Mouse (Mus musculus) intestine, postnatal 0 days (tissue): ENCODE measurements around the gene Dync1h1. TPM values are rescaled to one million over a fixed set of nuclear protein-coding genes. Genes with fewer than 3 reads are reported as not detected.
"Not testable (repeated sequence)": the region's sequence is repeated elsewhere in the genome, so short reads cannot be mapped to it uniquely, and the experiment has no call there.

Experiments used
- ATAC-seq: fragments of 200-750 bp; cut with Nextera tagmentation; 2 replicates; pipeline ENCODE4 v1.8.0; 2017; ENCODE audit warnings: mild to moderate bottlenecking, moderate TSS enrichment, moderate library complexity
- H3K27ac ChIP-seq: fragments of 300-500 bp; sonication (generic); 2 replicates; pipeline ENCODE4 v1.5.1; 2014; ENCODE audit warnings: mild to moderate bottlenecking, low read depth, low read length, moderate library complexity
- H3K27me3 ChIP-seq: fragments of 300-500 bp; sonication (generic); replicated peaks from 2 replicates; pipeline ENCODE4 v1.6.1; 2014; ENCODE audit warnings: low read length, mixed read lengths; ENCODE audit not compliant: control insufficient read depth, insufficient read depth
- H3K36me3 ChIP-seq: fragments of 300-500 bp; sonication (generic); 2 replicates; pipeline ENCODE4 v1.6.1; 2014; ENCODE audit warnings: mild to moderate bottlenecking, moderate library complexity; ENCODE audit not compliant: control insufficient read depth, insufficient read depth
- H3K4me1 ChIP-seq: fragments of 300-500 bp; sonication (generic); replicated peaks from 2 replicates; pipeline ENCODE4 v1.6.1; 2014; ENCODE audit warnings: antibody characterized with exemption, low read length, mixed read lengths; ENCODE audit not compliant: control insufficient read depth, insufficient read depth
- H3K4me2 ChIP-seq: fragments of 300-500 bp; sonication (generic); replicated peaks from 2 replicates; pipeline ENCODE4 v1.6.1; 2014; ENCODE audit warnings: low read depth, mild to moderate bottlenecking, moderate library complexity
- H3K4me3 ChIP-seq: fragments of 300-500 bp; sonication (generic); 2 replicates; pipeline ENCODE4 v1.5.1; 2014; ENCODE audit warnings: low read depth, low read length
- H3K9ac ChIP-seq: fragments of 300-500 bp; sonication (generic); 2 replicates; pipeline ENCODE4 v1.6.1; 2014; ENCODE audit warnings: mild to moderate bottlenecking, low read depth, low read length
- H3K9me3 ChIP-seq: fragments of 300-500 bp; sonication (generic); 2 replicates; pipeline ENCODE4 v1.6.1; 2016; ENCODE audit warnings: mixed run types; ENCODE audit not compliant: control insufficient read depth
- CTCF ChIP-seq: sonication (generic); IDR thresholded peaks from 2 replicates; pipeline ENCODE4 v1.5.1; 2016; ENCODE audit warnings: low read depth, mild to moderate bottlenecking, control low read depth, antibody characterized with exemption, moderate library complexity
- WGBS: fragments of 180-500 bp; shearing (Covaris S2); extraction: QIAGEN DNeasy Blood & Tissue Kit; methylation state at CpG from one replicate; pipeline ENCODE4 v1.1.7; 2014; 5-methylcytosine and 5-hydroxymethylcytosine counted together
- polyA plus RNA-seq: library from polyadenylated mRNA; unstranded; fragments of >200 nt; fragmentation: Nextera tagmentation; extraction: Ambion mirVana; gene quantifications from 2 replicates; pipeline ENCODE4 v1.2.1, GENCODE M21; 2015

The Dync1h1 gene
- polyA plus RNA-seq, 1 experiment from 2014 or later: 19.7 TPM

DNA sequence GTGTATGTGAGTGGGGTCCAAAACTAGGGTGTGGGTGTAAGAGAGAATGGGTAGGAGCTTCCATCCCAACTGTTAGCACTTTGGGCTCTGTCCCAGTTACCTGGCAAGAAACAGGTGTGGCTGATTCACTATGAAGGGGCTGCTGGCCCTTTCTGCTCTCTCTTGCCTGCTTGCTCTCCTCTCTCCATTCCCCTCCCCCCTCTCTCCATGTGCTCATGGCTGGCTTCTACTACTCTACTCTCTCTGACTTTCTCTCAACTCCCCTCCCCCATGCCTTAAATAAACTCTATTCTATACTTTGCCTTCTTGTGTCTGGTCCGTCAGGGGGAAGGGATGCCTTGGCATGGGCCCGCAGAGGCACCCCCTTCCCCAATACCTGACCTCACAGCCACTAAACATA lies 99.5 kb downstream of the Dync1h1 start:
- no peak for TF ChIP-seq CTCF
- Histone ChIP-seq H3K9me3 (no peaks in the 10 kb centered on the region), H3K4me1 (no peaks in the 10 kb centered on the region), H3K4me2 (no peak overlapping the region), H3K27ac (no peak overlapping the region), H3K36me3 (no peaks in the 10 kb centered on the region), H3K27me3 (no peaks in the 10 kb centered on the region), H3K9ac (no peak overlapping the region; the same call in 1 of the 2 replicates), H3K4me3 (no peak overlapping the region)
- ATAC-seq: no peak
- 66% methylated on average over 2 of the region's 2 CpGs for WGBS

DNA sequence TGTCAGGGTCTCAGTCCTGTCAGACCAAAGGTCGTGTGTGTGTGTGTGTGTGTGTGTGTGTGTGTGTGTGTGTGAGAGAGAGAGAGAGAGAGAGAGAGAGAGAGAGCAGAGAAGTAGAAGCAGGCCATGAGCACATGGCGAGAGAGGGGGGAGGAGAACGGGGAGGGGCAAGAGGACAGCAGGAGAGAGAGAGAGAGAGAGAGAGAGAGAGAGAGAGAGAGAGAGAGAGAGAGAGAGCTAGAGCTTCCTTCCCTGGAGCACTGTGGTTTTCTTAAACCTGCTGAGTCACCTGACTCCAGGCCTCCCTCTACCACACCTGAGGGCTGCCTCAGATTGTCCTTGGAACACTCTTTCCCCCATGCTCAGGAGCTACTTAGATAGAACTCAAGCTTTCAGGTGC lies 100.1 kb downstream of the Dync1h1 start:
- ATAC-seq, H3K27ac ChIP-seq, H3K4me3 ChIP-seq, H3K27me3 ChIP-seq, H3K4me1 ChIP-seq, H3K9ac ChIP-seq, H3K36me3 ChIP-seq, H3K4me2 ChIP-seq, H3K9me3 ChIP-seq: not testable (repeated sequence)
- WGBS: 20% methylated on average over 3 of the region's 3 CpGs

- no peak for ATAC-seq
- no peak for TF ChIP-seq CTCF
- Histone ChIP-seq H3K9ac (no peak within 1 kb of the TSS), H3K36me3 (no peaks in the 10 kb centered on the region), H3K9me3 (no peaks in the 10 kb centered on the region), H3K4me2 (no peak within 1 kb of the TSS), H3K27me3 (no peaks in the 10 kb centered on the region), H3K4me3 (no peak within 1 kb of the TSS), H3K27ac (no peak within 1 kb of the TSS), H3K4me1 (peaks cover 8% of the 10 kb centered on the region; the same call in 1 of the 2 replicates)
- WGBS: 49% methylated on average over 4 of the region's 4 CpGs
Observed at GRCm38 (mm10) chr12:110702556-110702955, 101.3 kb downstream of the Dync1h1 start, which contains the start of gene Hsp90aa1. TSS of gene Hsp90aa1 (minus strand) at chr12:110702728.

DNA sequence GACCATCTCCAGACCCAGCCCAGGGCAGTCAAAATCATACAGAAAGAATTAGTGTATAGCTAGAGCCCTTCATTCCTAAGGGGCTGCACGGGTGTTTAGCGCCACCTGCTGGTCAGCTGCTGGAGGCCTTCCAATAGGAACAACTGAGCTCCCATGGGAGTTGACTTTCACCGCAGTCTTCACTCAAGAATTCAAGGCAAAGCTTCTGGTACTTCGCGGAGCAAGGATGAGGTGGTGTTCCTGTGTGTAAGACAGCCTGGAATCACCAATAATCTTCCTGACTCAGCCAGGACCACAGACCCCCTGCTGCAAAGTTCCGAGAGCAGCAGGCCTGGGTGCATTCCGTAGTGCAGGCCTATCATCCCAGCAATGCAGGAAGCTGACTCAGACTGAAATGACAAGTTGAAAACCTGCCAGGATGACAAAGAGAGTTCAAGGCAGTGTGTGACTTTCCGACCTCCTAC lies 101.8 kb downstream of the Dync1h1 start:
- peak; percentile 46; the same call in 1 of the 2 replicates for ATAC-seq
- no peak overlapping the region for H3K9ac ChIP-seq
- H3K27ac ChIP-seq: no peak overlapping the region
- H3K4me2 ChIP-seq: no peak overlapping the region
- H3K4me1 ChIP-seq: peaks cover 8% of the 10 kb centered on the region; the same call in 1 of the 2 replicates
- no peaks in the 10 kb centered on the region for H3K27me3 ChIP-seq
- no peak overlapping the region for H3K4me3 ChIP-seq
- 21% methylated on average over 8 of the region's 8 CpGs for WGBS
- TF ChIP-seq CTCF: peak; percentile 97
- no peaks in the 10 kb centered on the region for H3K9me3 ChIP-seq
- H3K36me3 ChIP-seq: no peaks in the 10 kb centered on the region

DNA sequence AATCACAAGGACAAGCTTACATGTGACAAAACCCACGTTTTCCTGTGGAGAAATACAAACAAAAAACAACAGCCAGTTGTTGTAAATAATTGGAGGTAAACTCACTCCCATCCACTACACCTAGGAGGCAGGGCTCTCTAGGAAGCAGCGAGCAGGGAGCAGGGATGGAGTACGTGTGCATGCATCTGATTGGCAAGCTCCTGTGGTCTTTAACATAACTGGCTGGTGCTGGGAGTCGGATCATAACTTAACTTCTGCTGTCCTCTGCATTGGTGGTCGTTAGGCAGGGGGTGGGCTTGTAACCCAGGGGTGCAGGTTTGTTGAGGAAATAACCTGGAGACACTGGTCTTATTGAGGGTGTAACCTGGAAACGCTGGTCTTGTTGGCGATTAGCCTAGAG lies 102.4 kb downstream of the Dync1h1 start:
- H3K27ac ChIP-seq: no peak overlapping the region

GRCm38 (mm10) chr12:110705419-110705818 lies 104.2 kb downstream of the Dync1h1 start:
- 80% methylated on average over 4 of the region's 4 CpGs for WGBS
- not testable (repeated sequence) for H3K4me2 ChIP-seq, H3K9ac ChIP-seq, H3K36me3 ChIP-seq, H3K27ac ChIP-seq, H3K4me3 ChIP-seq, H3K9me3 ChIP-seq, H3K4me1 ChIP-seq, H3K27me3 ChIP-seq, ATAC-seq

More for the DNA sequence above, 102.4 kb downstream of the Dync1h1 start:
- no peak for ATAC-seq
- Histone ChIP-seq H3K4me3 (no peak overlapping the region), H3K9ac (no peak overlapping the region), H3K27me3 (no peaks in the 10 kb centered on the region), H3K4me1 (peaks cover 8% of the 10 kb centered on the region; the same call in 1 of the 2 replicates), H3K36me3 (no peaks in the 10 kb centered on the region), H3K4me2 (no peak overlapping the region), H3K9me3 (no peaks in the 10 kb centered on the region)
- 73% methylated on average over 7 of the region's 7 CpGs for WGBS
- TF ChIP-seq CTCF: no peak
